Mouse (Mus musculus) NIH3T3 (cell line): ENCODE data around the gene Alkbh2.

Experiments used
- DNase-seq: peaks from one replicate; pipeline ENCODE4 v3.0.0-alpha.2; 2012; ENCODE audit warnings: low read depth

The Alkbh2 gene

DNA sequence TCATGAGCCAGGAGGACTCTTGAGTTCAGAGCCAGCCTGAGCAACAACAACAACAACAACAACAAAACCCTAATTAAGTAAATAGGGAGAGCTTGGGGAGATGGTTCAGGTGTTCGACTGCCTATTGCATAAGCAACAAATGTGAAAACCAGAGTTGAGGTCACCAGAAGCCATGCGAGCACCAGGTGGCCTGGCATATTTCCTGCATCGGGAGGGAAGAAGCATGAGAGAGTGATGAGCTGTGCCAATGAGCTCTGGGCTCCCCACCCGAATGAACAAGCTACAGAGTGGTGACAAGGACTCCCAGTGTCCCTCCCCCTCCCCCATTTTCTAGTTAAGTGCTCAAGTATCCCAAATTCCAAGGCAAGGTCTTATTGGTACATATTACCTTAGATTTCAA, 26.1 kb downstream of the Alkbh2 start:
- DNase-seq = no peak

DNA sequence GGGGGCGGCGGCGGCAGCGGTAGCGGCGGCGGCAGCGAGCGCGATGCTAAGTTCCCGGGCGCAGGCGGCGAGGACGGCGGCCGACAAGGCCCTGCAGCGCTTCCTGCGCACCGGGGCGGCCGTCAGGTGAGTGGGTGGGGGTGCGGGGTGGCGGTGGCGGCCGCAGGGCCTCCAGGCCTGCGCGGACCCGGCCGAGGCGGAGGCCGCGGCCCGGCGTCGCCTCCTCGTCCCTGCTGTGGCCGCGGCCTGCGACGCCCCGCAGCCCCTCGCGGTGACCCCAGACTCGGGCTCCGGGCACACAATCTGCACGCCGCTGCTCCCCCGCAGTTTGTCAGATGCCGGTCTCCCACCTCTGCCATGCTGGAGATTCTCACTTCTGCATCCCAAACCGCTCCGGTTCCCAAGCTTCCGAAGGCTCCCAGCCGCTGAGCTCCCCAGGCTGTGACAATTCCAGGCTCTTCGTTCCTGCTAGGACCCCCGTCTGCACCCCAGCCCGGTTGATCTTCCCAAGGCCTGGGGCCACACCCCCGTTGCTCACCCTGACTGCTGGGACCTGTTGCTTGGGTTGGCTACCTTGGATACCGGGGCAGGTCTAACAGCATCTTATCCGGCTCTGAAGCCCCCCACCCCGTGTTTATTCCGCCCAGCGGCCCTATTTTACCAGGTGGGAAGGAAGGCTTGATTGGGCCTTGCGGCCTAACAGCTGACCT, 27.5 kb downstream of the Alkbh2 start:
- no peak for DNase-seq

DNA sequence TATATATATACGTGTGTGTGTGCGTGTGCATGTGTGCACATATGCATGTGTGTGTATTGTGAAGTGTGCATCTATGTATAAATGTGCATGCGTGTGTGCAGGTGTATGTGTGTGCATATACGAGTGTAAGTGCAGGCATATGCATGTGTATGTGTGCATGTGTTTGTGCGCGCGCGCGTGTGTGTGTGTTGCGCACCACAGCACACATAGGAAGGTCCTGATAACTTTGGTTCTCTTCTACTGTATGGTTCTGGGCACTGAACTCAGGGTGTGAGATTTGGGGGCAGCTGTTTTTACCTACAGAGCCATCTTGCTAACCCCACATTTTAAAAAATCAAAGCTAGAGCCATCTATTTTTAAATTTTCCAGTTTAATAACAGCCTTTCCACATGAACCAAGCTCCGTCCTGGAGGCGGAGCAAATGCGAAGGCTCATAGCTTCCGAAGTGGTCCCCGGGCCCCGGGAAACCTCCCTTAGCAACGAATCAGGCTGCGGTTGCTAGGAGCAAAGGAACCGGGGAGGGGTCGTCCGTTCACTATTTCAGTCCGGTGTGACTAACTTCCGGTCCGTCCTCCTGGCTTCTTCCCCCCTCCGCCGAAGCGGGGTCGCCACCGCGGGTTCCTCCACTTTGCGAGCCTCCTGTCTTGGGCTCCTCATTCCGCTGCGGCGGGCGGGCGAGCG, 28.2 kb downstream of the Alkbh2 start:
- peak; percentile 95 for DNase-seq

DNA sequence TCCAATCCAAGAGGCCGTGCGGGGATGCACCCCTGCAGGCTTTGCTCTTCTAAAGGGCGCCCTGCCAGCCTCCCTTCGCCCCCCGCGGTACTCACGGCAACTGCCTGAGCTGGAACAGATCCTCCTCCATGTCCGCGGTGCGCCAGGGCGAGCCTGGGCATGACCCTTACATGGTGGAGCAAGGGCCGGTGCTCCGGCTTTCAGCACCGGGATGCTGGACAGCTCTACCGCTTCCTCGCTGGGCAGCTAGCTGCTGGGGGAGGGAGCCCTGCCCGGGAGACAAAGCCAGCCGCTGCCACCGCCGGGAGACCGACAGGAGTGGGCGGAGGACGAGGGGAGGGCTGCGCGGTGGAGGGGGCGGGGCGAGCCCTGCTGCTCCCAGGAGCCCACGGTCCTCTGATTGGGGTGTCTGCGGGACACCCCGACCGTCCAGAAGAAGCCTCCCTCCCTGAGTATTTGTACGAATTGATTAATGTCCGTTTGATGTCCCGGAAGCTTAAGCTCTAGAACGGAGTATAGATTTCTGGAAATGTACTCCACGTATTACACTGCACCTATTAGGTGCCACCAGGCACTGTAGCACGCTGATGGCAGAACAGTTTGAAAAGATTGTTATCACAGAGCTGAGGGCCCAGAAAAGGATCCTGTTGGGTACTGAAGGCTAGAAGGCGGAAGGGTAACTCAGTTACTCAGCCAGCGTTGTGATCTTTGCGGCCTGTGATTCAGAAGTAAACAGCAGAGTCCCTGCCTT, 36.8 kb downstream of the Alkbh2 start, which contains the start of gene Svop:
Svop (minus strand) TSS at position 514 of the 751 bp plus-strand sequence.
- peak; percentile 83 for DNase-seq

DNA sequence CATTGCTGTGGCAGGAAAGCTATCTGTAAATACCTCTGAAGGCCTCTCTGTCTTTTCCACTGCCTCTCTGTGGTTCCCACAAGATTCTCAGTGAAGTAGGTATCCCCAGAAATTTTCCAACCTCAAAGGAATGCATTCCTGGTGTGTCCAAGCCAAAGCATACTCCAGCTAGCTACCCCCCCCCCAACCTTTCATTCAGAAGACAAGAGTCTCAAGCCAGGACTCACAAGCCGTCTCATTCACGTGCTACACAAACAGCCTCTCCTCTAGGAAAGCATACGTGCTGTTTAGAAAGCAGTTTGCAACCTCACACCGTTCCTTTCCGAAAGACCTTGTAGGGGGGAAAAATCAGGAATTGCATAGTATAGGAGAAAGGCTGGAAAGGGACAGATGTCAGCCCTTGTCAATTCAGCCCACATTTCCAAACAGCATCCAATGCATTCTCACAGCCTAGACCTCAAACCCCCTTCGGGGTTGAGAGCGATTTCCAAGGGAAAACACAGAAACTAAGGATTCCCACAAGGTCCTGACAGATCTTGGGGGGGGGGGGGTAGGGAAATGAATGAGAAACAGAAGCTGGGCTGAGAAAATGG, 37.5 kb downstream of the Alkbh2 start:
- DNase-seq = no peak

DNA sequence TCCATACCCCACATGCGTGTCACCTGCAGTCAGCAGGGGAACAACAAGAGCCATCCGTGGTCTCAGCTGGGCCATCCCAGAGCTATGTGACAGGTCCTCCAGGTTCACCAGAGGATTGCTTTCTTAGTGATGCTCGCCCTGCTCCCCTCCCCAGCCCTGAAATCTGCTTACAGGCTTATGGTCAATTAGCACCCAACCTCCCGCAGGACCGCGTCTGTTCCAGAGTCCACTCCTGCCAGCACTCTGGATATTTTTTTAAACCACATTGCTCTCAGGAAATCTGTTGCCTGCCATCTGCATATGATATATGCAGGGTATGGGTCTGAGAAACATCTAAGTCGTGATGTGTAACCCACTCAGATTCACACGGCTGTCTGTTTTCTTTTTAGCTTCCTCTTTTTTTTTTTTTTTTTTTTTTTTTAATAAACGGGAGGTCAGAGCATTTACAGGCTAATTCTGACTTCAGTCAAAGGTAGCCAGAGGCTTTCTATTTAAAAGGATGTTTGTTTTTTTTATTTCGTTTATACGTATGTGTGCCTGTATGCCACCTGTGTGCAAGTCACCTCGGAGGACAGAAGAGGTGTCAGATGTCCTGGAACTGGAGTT, 40.0 kb downstream of the Alkbh2 start:
- DNase-seq = no peak

DNA sequence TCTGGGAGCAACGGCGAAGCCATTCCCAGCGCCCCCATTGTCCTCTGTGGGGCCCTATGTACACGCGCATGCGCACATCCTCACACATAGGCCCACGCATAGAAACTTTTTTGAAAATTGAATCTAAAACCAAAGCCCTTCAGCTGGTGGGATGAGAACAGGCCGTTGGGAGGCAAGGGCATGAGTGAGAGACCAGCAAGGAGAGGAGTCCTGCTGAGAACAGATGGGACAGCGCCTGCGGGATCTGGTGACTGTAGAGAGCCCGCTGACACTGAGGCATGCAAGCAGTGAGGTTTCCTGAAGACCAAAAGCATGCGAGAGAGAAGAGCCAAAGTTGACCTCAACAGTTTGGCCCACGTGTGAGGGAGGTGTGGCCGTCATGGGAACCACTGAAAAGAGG, 42.5 kb downstream of the Alkbh2 start:
- no peak for DNase-seq

DNA sequence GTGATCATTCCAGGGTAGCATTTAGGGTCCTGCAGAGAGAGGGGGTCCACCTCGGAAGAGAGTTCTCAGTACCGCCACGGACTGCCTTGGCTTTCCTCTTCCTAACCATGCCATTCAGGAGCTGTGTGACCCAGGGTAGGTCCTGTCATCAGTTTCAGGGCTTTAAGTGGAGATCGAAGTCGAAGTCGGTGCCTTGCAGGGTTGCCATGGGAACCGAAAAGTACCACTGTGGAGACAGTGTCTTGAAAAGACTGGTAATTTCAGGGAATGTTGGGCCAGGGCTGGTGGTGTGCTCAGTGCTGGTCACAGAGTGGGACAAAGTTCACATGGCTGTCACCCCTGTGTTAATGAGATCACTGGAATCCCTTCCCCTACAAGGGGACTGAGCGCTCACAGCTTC, 51.0 kb downstream of the Alkbh2 start:
- no peak for DNase-seq
